Mouse (Mus musculus) intestine, postnatal 0 days (tissue): ENCODE measurements at regions not wholly inside any gene's neighbourhood (a gene's known extent, or its start where the extent isn't known, plus 50 kb on each side); places are given as distances from the start of the nearest gene placed in this dataset.
A peak's percentile ranks its signal among the peaks of the same experiment; 100 is the strongest.

ENCODE experiments used
- ATAC-seq: fragments of 200-750 bp; cut with Nextera tagmentation; 2 replicates; pipeline ENCODE4 v1.8.0; 2017; ENCODE audit warnings: mild to moderate bottlenecking, moderate TSS enrichment, moderate library complexity
- H3K27ac ChIP-seq: fragments of 300-500 bp; sonication (generic); 2 replicates; pipeline ENCODE4 v1.5.1; 2014; ENCODE audit warnings: mild to moderate bottlenecking, low read depth, low read length, moderate library complexity
- H3K27me3 ChIP-seq: fragments of 300-500 bp; sonication (generic); replicated peaks from 2 replicates; pipeline ENCODE4 v1.6.1; 2014; ENCODE audit warnings: low read length, mixed read lengths; ENCODE audit not compliant: control insufficient read depth, insufficient read depth
- H3K36me3 ChIP-seq: fragments of 300-500 bp; sonication (generic); 2 replicates; pipeline ENCODE4 v1.6.1; 2014; ENCODE audit warnings: mild to moderate bottlenecking, moderate library complexity; ENCODE audit not compliant: control insufficient read depth, insufficient read depth
- H3K4me1 ChIP-seq: fragments of 300-500 bp; sonication (generic); replicated peaks from 2 replicates; pipeline ENCODE4 v1.6.1; 2014; ENCODE audit warnings: antibody characterized with exemption, low read length, mixed read lengths; ENCODE audit not compliant: control insufficient read depth, insufficient read depth
- H3K4me2 ChIP-seq: fragments of 300-500 bp; sonication (generic); replicated peaks from 2 replicates; pipeline ENCODE4 v1.6.1; 2014; ENCODE audit warnings: low read depth, mild to moderate bottlenecking, moderate library complexity
- H3K4me3 ChIP-seq: fragments of 300-500 bp; sonication (generic); 2 replicates; pipeline ENCODE4 v1.5.1; 2014; ENCODE audit warnings: low read depth, low read length
- H3K9ac ChIP-seq: fragments of 300-500 bp; sonication (generic); 2 replicates; pipeline ENCODE4 v1.6.1; 2014; ENCODE audit warnings: mild to moderate bottlenecking, low read depth, low read length
- H3K9me3 ChIP-seq: fragments of 300-500 bp; sonication (generic); 2 replicates; pipeline ENCODE4 v1.6.1; 2016; ENCODE audit warnings: mixed run types; ENCODE audit not compliant: control insufficient read depth
- CTCF ChIP-seq: sonication (generic); IDR thresholded peaks from 2 replicates; pipeline ENCODE4 v1.5.1; 2016; ENCODE audit warnings: low read depth, mild to moderate bottlenecking, control low read depth, antibody characterized with exemption, moderate library complexity
- WGBS: fragments of 180-500 bp; shearing (Covaris S2); extraction: QIAGEN DNeasy Blood & Tissue Kit; methylation state at CpG from one replicate; pipeline ENCODE4 v1.1.7; 2014; 5-methylcytosine and 5-hydroxymethylcytosine counted together

GRCm38 (mm10) chr4:72060605-72061352 is 139.9 kb downstream of the Tle1 start:
- Histone ChIP-seq H3K36me3 (no peaks in the 10 kb centered on the region), H3K9me3 (no peaks in the 10 kb centered on the region), H3K27ac (no peak overlapping the region; the same call in 1 of the 2 replicates), H3K4me2 (no peak overlapping the region), H3K27me3 (no peaks in the 10 kb centered on the region), H3K9ac (no peak overlapping the region), H3K4me1 (no peaks in the 10 kb centered on the region), H3K4me3 (no peak overlapping the region)
- TF ChIP-seq CTCF, result no peak
- 32% methylated on average over 6 of the region's 6 CpGs for WGBS
- peak; percentile 98 for ATAC-seq

GRCm38 (mm10) chr4:72049638-72050454 is 150.9 kb downstream of the Tle1 start:
- H3K27ac ChIP-seq, result no peak overlapping the region
- no peaks in the 10 kb centered on the region for H3K27me3 ChIP-seq
- H3K9me3 ChIP-seq, result no peaks in the 10 kb centered on the region
- no peak overlapping the region for H3K9ac ChIP-seq
- no peak overlapping the region for H3K4me3 ChIP-seq
- no peaks in the 10 kb centered on the region for H3K4me1 ChIP-seq
- no peaks in the 10 kb centered on the region for H3K36me3 ChIP-seq
- TF ChIP-seq CTCF, result no peak
- no peak overlapping the region for H3K4me2 ChIP-seq
- peak; percentile 63 for ATAC-seq
- 18% methylated on average over 6 of the region's 6 CpGs for WGBS

- ATAC-seq, result no peak; the same call in 1 of the 2 replicates
- Histone ChIP-seq H3K9me3 (no peaks in the 10 kb centered on the region), H3K4me3 (no peak overlapping the region), H3K36me3 (no peaks in the 10 kb centered on the region), H3K27ac (no peak overlapping the region), H3K9ac (no peak overlapping the region), H3K4me1 (no peaks in the 10 kb centered on the region), H3K27me3 (no peaks in the 10 kb centered on the region), H3K4me2 (no peak overlapping the region)
- 63% methylated on average over 2 of the region's 2 CpGs for WGBS
- TF ChIP-seq CTCF, result no peak
Observed at GRCm38 (mm10) chr4:72022152-72022551, 178.6 kb downstream of the Tle1 start.

- Histone ChIP-seq H3K9me3 (no peaks in the 10 kb centered on the region), H3K27ac (no peak overlapping the region), H3K4me2 (no peak overlapping the region), H3K9ac (no peak overlapping the region), H3K27me3 (no peaks in the 10 kb centered on the region), H3K4me1 (no peaks in the 10 kb centered on the region), H3K4me3 (no peak overlapping the region), H3K36me3 (no peaks in the 10 kb centered on the region)
- TF ChIP-seq CTCF, result no peak
- 65% methylated on average over 2 of the region's 2 CpGs for WGBS
- no peak for ATAC-seq
Observed at GRCm38 (mm10) chr4:72014221-72014850, 186.4 kb downstream of the Tle1 start.

DNA sequence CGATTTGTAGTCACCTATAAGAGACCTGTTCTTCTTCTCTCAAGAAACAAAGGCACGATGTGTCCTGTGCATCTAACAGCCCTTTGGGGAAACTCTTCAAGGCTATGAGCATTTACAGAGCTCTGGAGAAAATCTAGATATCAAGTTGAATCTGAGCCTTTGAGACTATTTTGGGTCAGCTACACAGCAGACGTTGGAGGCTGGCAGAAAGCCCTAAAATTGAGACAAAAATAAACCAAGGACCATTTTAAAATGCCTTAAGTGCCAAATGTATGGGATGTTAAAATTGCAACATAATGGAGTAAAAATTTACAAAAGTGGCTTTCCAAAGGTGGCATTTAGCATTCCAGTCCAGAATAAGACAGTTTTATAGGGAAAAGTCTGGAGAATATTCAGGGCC is 187.1 kb downstream of the Tle1 start:
- ATAC-seq, result no peak
- WGBS, result 72% methylated on average over 3 of the region's 3 CpGs

DNA sequence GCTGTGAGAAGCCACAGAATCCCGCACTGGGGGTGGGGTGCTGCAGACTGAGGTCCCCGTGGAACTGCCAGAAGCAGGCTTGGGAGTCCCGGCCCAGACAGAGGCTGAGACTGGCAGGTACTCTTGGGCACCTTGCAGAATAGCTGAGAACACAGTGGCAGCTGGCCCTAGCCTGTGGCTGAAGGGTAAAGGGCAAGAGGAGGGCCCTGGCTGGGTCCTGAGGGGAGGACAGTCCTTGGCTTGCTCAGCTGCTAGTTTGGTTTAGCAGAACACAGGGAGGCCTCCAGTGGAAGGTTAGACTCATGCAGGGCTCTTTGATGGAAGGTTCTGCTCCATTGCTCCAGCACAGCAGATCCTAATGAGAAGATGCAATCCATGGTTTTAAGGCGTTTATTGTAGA is 190.4 kb downstream of the Tle1 start:
- WGBS, result 85% methylated on average over 4 of the region's 4 CpGs
- no peak for ATAC-seq
- H3K9me3 ChIP-seq, result no peaks in the 10 kb centered on the region
- no peaks in the 10 kb centered on the region for H3K36me3 ChIP-seq
- H3K4me2 ChIP-seq, result no peak overlapping the region
- no peaks in the 10 kb centered on the region for H3K27me3 ChIP-seq
- no peak overlapping the region for H3K9ac ChIP-seq
- no peak overlapping the region for H3K4me3 ChIP-seq
- TF ChIP-seq CTCF, result no peak
- H3K27ac ChIP-seq, result no peak overlapping the region
- no peaks in the 10 kb centered on the region for H3K4me1 ChIP-seq

More for the DNA sequence above, 187.1 kb downstream of the Tle1 start:
- Histone ChIP-seq H3K27me3 (no peaks in the 10 kb centered on the region), H3K4me1 (no peaks in the 10 kb centered on the region), H3K27ac (no peak overlapping the region), H3K4me3 (no peak overlapping the region), H3K36me3 (no peaks in the 10 kb centered on the region), H3K9me3 (no peaks in the 10 kb centered on the region), H3K9ac (no peak overlapping the region), H3K4me2 (no peak overlapping the region)
- TF ChIP-seq CTCF, result no peak
